Mouse (Mus musculus) left cerebral cortex, postnatal 4 days (tissue): ENCODE results near the gene Zfp365. TPM values are rescaled to one million over a fixed set of nuclear protein-coding genes. Genes with fewer than 3 reads are reported as not detected.

Experiments
- DNase-seq: peaks from one replicate; pipeline ENCODE4 v3.0.0-alpha.2; 2022
- intact Hi-C: fragments of 180-260 bp; cut with DNase I; formaldehyde crosslinking; loops from one replicate; pipeline ENCODE4 v1.15.1; 2025
- total RNA-seq, 2 experiments: library from RNA; stranded (reverse); gene quantifications; 2 replicates each; pipeline ENCODE4 v1.2.3; 2021

The Zfp365 gene
- total RNA-seq, 2 experiments from 2014 or later = 41.9 to 44.5 TPM

DNA sequence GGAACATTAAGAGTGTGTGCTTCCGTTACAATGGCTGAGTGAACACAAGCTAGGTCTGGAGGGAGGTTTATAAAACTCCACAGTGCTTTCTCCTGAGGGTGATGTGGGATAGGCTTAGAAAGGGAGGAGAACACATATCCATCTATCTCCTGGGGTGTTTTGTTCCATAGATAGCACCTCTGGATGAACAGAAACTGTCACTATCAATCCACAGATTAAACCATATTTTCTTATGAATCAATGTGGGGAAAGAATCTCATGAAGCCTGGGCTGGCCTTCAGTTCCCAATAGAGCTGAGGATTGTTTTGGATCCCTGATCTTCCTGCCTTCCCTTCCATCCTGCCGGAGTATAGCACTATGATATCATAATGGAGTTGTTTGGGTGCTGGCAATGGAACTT lies 5.5 kb downstream of the Zfp365 start:
- no peak for DNase-seq
- intact Hi-C loops = no loop called here

DNA sequence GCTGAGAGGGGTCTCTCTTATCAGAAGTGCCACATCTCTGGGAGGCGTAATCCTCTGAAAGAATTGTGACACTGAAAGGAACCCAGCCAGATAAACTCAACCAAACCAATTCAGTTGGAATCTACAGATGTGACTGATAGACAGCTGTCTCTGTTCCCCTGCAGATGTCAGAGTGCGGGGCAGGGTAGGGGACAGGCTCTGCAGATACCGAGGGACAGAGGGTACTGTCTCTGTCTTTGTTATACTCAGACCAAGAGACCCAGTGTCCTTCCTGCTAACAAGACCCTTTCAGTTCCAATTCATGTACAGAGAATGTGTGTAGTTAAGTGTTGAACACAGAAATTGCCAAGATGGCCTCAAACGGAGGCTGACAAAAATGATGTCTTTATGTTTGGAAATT lies 6.4 kb downstream of the Zfp365 start:
- intact Hi-C loops = no loop called here
- no peak for DNase-seq

DNA sequence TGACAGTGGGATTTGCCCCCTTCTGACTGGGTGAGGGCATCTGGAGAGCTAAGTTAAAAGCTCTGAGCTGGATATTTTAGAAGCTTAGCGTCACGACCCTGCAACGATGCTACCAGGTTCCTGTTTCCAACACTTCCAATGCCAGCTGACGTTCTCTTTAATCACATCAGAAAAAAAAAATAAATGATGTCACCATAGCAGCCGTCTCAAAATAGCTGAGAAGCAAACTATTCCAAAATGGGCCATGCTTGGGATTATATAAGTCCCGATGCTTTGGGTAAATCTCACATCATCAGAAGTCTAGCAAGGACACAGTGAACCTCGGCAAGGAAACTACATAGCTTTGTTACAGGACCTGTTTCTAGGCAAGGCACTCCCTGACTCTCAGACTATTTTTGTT lies 9.1 kb downstream of the Zfp365 start:
- intact Hi-C loops = no loop called here

DNA sequence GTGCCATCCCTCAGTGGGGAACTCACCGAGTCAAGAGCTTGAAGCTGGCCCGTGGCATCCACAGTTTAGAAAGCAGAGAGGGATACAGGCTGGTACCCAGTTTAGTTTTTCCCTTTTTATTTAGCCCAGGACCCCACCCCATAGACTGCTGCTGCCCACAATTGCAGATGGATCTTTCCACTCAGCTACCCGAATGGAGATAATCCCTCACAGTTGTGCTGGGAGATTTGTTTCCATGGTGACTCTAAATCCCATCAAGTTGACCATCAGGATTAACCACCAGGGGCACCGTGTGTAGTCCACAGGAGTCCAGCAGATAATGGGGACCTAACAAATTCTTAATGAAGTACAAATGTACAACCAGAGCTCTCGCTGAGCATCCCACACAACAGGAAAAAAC lies 11.3 kb downstream of the Zfp365 start:
- intact Hi-C loops = no loop called here

More for the DNA sequence above, 9.1 kb downstream of the Zfp365 start:
- no peak for DNase-seq

DNA sequence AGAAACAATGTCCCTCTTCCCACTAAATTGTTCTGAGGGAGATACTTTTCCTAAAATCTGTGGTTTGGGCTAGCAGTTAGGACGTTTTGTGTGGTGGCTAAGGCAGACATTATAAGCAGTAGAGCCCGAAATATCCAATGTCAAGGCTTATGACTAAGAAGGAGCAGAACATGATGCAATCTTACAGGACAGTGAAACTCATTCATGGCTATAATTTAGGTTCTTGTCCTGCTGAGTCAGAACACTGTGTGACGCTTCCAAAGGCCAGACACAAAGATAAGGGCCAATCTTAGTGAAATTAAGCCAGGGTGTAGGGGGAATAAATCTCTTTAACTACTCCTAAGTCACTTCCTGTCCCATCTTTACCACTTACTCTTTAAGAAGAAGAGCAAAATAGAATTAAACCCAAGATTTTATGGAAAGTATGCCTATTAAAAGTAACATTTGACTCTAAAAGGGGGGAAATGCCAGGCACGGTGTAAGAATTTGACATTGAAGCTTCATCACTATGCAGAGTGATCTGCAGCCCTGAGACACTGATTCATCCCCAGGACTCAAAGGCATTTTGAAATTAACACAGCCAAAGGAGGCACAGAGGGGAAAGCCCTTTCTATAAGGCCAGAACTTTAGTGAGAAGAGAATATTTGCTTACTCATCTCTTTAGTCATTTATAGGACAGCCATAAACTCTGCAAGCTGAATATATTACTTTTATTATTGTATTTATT lies 13.3 kb downstream of the Zfp365 start:
- intact Hi-C loops = no loop called here
- DNase-seq = no peak

More for the DNA sequence above, 11.3 kb downstream of the Zfp365 start:
- no peak for DNase-seq

DNA sequence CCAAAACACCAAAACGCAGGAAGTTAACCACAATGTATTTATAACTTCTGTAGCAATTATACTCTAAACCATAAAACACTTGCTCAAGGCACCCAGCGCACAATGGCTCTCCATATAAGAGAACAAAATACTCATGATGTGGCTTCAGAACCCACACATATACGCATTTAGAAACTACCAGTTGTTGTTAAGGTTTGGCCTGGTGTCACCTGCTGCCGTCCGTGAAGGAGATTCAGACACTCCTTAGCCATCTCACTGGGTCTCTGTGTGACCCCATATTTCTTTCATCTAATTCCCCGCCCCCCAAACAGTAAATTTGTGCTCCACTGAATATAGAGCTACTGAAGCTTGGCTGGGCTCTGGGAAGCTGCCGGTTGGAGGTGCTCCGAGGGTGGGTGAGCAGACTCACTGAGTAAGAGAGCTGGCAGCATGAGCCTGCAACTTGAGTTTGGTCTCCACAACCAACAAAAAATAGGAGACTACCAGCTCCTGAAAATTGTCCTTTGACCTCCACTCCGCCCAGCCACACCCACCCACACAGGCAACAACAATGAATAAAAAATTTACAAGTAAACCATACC lies 14.0 kb downstream of the Zfp365 start:
- DNase-seq = no peak
- intact Hi-C loops = no loop called here

DNA sequence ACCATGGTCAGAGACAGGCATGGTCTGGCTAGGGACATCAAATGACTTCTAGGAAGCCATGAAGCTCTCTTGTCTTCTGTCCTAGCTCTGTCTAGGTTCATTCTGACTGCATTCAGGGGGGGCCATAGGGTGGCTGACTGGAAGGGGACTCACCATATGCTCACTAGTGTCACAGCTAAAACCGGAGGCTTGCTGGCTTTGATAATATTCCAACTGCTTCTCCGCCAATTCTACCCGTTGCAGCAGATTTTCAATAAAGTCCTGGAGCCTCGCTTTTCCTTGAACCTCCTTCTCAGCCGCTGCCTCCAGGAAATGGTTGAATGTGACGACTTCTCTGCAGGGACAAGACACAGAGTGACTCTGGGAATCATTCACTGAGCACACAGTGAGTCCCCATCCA lies 15.2 kb downstream of the Zfp365 start:
- DNase-seq = no peak
- intact Hi-C loops = no loop called here

DNA sequence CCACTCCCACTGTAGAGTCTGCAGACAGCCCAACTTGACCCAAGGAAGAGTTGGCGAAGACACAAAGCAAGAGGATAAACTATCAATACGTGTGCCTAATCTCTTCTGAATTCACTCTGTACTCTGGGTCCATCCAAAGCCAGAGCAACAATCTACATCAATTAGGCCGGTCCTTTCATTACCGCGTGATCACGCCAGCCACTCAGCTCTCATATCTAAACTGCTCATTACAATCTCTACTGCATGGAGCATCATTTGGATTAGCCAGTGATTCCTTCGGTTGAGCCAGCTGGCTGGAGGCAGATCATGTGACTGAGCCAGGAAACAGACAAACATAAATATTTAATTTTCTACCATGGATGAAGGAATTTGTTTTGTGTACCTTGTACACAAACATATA lies 17.8 kb downstream of the Zfp365 start:
- no peak for DNase-seq
- intact Hi-C loops = no loop called here

DNA sequence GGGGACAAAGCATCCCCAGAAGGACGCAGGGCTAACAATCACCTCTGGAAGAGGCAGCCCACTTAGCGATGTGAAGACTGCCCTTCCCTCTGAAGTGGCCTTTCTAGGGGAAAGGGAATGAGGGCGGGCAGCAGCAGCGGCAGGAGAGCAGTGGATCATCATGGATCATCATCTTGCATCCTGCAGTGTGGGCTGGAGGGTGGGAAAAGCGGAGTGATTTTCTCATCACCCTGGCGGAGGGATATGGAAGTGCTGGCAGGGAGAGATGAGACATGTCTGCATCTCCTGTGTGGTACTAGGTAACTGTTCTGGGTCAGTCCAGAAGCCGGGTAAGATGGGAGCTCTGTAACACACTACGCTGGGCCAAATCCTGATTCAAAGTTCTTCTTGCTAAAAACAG lies 18.4 kb downstream of the Zfp365 start:
- no peak for DNase-seq
- intact Hi-C loops = no loop called here

DNA sequence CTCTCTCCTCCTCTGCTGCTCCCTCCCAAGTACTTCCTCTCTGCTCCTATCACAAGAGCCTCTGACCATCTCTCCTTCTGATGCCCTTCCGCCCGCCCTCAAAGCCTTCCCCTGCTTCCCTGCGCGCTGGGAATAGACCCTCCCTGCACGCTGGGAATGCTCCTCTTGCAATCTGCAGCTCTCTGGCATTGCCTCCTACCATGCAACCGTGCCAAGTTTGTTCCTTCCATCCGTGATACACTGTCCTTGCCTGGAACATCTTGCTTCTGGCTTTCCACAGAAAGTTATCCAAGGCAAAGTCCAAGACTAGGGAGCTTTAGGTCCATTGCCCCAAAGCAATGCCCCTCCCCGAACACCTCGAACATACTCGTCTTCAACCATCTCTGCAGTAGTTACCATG lies 19.2 kb downstream of the Zfp365 start:
- intact Hi-C loops = no loop called here
- DNase-seq = peak; percentile 6

DNA sequence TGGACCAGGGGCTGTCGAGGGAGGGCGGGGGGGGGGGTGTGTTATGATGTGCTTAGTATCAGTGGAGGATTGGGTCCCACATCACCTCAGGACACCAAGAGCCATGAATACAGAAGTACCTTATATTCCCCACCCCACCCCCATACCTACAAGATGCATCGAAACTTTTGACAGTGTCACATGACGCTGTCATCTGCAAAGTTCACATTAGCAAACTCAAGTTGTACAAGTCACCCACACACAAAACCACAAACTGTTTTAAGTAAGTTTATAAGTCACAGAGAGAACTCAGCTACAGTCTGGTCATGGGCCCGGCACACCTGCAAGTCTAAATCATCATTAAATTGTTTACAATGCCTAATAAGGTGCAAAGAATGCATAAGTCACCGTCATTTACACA lies 21.3 kb downstream of the Zfp365 start:
- intact Hi-C loops = no loop called here
- DNase-seq = no peak

DNA sequence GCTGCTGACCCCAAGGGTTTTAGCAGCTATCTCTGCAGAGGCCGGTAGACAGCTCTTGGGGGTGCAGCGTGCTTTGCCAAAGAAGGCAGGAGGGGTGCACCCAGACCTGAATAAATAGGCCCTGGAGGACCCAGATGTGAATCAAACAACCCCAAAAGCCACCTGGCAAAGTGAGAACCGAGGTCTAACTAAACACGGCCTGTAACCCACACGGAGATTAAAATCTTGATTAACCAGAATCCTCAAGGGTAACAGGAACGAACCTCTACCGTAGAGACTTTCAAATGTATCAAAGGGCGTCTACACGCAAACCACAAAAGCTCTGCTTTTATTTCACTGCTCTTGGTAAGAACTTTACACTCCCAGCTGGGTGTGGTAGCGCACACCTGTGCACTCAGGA lies 24.5 kb downstream of the Zfp365 start:
- no peak for DNase-seq
- intact Hi-C loops = no loop called here

DNA sequence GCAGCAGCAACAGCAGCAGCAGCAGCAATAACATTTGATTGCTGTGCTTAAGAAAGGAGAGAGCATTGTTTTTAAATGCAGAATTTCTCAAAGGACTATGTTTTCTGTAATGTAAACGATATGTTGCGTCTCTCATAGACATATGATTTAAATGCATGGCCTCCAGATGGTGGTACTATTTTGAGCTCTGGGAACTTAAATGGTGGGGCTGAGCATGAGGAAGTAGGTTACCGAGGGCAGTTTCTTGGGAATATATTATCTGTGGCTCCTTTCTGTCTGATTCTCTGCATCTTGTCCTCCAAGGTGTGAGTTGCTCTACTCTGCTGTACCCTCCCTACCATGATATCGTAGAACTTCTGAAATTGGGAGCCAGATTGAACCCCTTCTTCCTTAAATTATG lies 31.8 kb downstream of the Zfp365 start:
- intact Hi-C loops = no loop called here
- no peak for DNase-seq

DNA sequence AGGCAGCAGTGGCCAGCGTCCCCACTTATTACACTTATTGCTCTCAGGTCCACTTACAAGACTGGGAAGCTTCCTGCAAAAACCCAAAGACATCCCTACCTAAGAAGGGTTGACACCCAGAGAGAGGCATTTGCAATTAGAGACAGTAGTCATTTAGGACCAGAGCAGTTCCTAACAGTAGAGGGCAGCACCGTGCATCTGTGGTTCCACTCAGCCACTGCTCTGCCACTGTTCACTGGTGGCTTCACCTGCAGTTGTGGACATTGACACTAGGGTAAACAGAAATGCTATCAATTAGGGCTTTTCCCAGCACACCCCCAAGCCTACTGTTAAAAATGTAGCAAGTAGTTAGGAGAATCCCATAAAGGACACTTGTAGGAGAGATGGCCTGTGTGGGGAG lies 40.7 kb downstream of the Zfp365 start:
- intact Hi-C loops = loop anchor here (2.0 kb wide), 1 partner anchor 113 kb away; no protein-coding TSS in a partner anchor
- peak; percentile 72 for DNase-seq

DNA sequence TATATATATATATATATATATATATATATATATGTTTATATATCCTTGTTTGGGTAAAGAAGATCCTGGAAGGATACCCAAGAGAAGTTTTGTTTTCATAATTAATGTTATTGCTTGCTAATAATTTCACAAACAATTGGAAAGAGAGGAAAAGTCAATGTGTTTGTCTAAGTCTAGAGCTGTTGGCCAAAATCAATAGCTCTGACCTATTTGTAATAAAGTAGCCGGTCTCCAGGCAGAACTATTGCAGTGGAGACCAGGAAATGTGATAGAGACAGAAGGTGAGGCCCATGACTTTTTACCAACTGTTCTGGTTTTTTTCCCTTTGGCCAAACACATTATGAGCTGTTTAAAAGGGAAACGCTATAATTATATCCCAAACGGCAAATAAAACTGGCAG lies 44.2 kb downstream of the Zfp365 start:
- DNase-seq = no peak
- intact Hi-C loops = loop anchor here (10.0 kb wide), 1 partner anchor 277 kb away; no protein-coding TSS in a partner anchor

DNA sequence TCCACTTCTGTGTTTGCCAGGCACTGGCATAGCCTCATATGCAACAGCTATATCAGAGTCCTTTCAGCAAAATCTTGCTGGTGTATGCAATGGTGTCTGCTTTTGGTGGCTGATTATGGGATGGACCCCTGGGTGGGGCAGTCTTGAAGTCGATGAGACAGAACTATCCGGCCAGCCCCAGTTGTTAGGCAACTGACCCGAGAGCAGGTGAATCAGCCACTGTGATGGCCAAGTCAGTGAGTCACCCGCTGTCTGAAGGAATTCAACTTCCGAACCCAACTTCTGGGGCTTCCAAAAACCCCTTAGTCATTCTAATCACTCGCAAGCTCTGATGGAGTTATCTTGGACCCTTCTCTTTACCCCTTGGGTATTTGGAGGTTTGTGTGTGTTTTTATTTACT lies 46.6 kb downstream of the Zfp365 start:
- intact Hi-C loops = loop anchor here (10.0 kb wide), 1 partner anchor 279 kb away; no protein-coding TSS in a partner anchor

DNA sequence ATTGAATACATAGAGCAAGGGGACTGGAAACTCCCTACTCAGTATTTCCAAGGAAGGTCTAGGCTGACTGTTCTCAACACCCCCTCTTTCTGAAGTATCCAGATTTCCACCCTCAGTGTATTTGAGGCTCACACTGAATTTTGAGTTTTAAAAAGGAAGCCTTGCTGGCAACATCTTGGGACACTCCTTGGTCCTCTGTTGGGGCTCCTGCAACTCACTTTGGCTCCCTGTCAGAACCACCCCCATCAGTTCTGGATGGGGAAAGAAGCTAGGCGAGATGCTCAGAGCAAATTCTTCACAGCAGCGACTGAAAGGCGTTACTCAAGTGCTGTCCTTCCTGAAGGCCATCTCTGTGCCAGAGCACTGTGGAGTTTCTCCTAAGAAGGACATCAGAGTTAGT lies 47.4 kb downstream of the Zfp365 start:
- DNase-seq = no peak
- intact Hi-C loops = loop anchor here (10.0 kb wide), 1 partner anchor 280 kb away; no protein-coding TSS in a partner anchor

More for the DNA sequence above, 46.6 kb downstream of the Zfp365 start:
- no peak for DNase-seq

DNA sequence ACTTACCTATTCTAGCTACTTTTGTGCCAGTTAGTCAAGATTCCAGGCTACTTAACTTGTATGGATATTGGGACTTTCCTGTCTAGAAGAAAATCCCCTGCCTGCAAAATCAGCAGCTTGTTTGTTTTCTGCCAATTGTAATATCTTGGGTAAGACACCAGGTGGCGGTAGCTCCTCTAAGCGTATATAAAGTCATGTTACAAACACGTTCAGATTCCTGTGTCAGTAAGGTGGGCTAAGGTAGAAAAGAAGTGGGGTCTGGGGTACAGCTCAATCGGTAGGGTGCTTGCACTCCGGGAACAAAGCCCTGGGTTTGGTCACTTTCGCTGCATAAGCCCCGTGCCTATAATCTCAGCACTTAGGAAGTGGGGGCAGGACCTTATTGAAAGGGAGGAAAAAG lies 50.1 kb downstream of the Zfp365 start:
- intact Hi-C loops = loop anchor here (5.0 to 10.0 kb wide), 2 partner anchors 135 to 282 kb away; no protein-coding TSS in a partner anchor
- no peak for DNase-seq

DNA sequence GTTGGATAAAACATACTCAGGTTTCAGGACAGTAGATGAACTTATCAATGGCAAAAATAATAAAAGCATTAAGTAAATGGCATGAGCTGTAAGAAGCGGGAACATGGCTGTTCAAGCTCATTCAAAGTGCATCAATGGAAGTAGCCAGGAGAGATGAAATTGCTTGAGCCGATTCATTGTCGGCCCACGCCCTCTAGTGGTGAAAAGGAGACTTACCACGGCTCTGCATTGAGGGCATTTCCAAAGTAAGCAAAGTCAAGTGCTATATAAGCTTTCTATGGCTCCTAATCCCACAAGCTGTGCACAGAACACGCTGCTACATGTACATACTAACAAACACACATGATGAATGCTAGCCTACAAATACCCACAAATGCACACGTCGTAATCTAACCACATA lies 53.6 kb downstream of the Zfp365 start:
- peak; percentile 79 for DNase-seq
- intact Hi-C loops = loop anchor here (5.0 kb wide), 1 partner anchor 312 kb away; the partner anchor contains the start of gene Ado

DNA sequence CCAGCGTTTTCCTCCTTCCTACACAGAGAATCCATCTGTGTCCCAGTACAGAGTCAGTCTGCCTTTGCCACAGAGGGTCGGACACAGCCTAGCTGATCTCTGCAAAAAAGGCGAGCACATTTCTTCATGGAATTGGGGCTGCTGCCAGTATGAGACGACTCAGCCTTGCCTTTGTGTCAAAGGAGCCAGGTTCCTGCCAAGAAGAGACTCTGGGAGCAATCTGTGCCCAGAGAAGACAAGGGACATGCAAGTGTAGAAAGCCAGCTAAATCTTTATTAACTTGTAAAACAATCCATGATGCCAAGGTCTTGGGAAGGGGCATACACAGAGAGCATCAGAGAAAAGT lies 54.9 kb downstream of the Zfp365 start:
- intact Hi-C loops = loop anchor here (2.0 to 5.0 kb wide), 2 partner anchors 310 to 543 kb away; partner anchors contain the start of gene Ado
- peak; percentile 23 for DNase-seq

DNA sequence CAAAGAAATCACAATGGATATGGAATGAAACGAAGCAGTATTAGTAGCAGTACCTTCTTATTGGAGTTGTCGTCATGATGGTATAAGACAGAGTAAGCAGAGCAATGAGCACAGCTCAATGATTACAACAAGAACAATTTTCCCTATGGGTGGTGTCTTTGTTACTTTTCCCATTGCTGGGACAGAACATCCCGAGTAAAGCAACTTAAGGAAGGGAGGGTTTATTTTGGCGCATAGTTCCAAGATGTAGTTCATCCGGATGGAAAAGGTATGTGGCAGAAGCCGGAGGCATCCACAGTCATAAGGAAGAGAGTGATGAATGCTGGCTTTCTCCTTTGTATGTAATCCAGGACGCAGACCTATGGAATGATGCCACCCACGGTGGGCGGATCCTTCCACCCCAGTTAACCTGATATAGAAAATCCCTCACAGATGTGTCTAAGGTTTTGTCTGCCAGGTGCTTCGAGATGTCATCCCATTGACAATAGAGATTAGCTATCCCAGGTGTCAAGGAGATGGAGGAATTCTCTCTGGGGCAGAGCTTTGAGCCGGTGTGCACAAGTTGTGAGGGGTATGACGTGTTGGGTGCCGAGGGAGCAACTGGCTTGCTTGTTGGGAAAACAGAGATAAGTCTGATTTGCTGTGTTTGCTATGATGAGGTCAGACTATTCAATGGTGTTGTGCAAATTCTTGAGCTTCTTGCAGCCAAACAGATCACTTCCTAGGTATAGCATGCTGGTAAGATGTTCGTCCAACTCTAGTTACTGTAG lies 55.5 kb downstream of the Zfp365 start:
- no peak for DNase-seq
- intact Hi-C loops = loop anchor here (2.0 to 5.0 kb wide), 2 partner anchors 310 to 542 kb away; partner anchors contain the start of gene Ado
